Mouse (Mus musculus) hindbrain, embryonic 12.5 days (tissue): ENCODE measurements around the gene Fam229a. TPM values are rescaled to one million over a fixed set of nuclear protein-coding genes. Genes with fewer than 3 reads are reported as not detected.
"Not testable (repeated sequence)": the region's sequence is repeated elsewhere in the genome, so short reads cannot be mapped to it uniquely, and the experiment has no call there.

Experiments
- ATAC-seq: fragments of 200-750 bp; cut with Nextera tagmentation; 2 replicates; pipeline ENCODE4 v1.8.0; 2017; ENCODE audit warnings: moderate TSS enrichment; ENCODE audit not compliant: low FRiP score
- H3K27ac ChIP-seq: fragments of 300-500 bp; sonication (generic); 2 replicates; pipeline ENCODE4 v1.5.1; 2016; ENCODE audit warnings: mild to moderate bottlenecking
- H3K27me3 ChIP-seq: fragments of 300-500 bp; sonication (generic); 2 replicates; pipeline ENCODE4 v1.6.1; 2016; ENCODE audit warnings: mild to moderate bottlenecking
- H3K36me3 ChIP-seq: fragments of 300-500 bp; sonication (generic); 2 replicates; pipeline ENCODE4 v1.6.1; 2016; ENCODE audit warnings: mild to moderate bottlenecking
- H3K4me1 ChIP-seq: fragments of 300-500 bp; sonication (generic); 2 replicates; pipeline ENCODE4 v1.6.1; 2016
- H3K4me2 ChIP-seq: fragments of 300-500 bp; sonication (generic); replicated peaks from 2 replicates; pipeline ENCODE4 v1.6.1; 2016; ENCODE audit warnings: mild to moderate bottlenecking
- H3K4me3 ChIP-seq: fragments of 300-500 bp; sonication (generic); 2 replicates; pipeline ENCODE4 v1.5.1; 2016; ENCODE audit warnings: mild to moderate bottlenecking
- H3K9ac ChIP-seq: fragments of 300-500 bp; sonication (generic); 2 replicates; pipeline ENCODE4 v1.6.1; 2016; ENCODE audit warnings: mild to moderate bottlenecking, moderate library complexity
- H3K9me3 ChIP-seq: fragments of 300-500 bp; sonication (generic); replicated peaks from 2 replicates; pipeline ENCODE4 v1.6.1; 2016; ENCODE audit warnings: mild to moderate bottlenecking
- WGBS: fragments of 180-500 bp; shearing (Covaris S2); methylation state at CpG from one replicate; pipeline ENCODE4 v1.1.7; 2016; 5-methylcytosine and 5-hydroxymethylcytosine counted together
- polyA plus RNA-seq: library from polyadenylated mRNA; unstranded; fragments of >200 nt; fragmentation: Nextera tagmentation; extraction: Ambion mirVana; gene quantifications from 2 replicates; pipeline ENCODE4 v1.2.1, GENCODE M21; 2016

The Fam229a gene
- 0.46 TPM in 1 of 2 replicates, not detected in the other for polyA plus RNA-seq

DNA sequence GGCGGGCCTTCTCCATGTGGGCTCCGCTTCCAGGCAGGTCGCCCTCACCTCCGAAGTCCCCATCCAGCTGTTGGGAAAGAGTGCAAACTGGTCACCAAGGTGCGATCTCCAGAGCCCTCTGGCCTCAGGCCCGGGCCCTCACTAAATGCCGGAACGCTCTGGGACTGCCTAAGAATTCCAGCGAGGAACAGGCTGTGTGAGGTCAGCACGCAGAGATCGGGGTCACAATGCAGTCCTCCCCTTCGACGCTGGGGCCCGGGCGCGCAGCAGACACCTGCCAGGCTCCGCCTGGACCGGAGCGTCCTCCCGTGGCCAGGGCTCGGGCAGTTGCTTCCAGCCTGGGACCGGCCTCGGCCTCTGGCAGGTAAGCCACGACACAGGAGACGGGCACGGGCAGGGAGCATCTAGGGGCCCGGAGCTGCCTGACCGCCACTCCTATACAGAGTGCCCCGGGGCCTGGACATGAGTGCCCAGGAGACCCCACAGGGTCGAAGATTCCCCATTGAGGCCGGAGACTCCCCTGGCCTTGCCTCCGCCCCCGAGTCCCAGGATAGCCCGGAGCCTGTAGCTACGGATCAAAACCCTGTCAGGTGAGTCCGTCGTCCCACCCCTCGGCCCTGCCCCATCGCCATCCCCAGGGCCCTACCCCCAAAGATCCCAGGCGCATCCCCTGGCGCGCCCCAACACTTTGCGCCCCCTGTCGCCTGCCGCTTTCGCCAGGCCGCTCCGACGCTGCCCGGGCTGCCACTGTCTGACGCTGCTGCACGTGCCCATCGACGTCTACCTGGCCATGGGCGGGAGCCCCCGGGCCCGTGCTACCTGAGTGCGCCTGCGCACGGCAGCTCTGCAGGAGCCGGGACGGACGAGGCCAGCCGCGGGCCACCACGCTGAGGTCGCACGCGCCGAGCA lies at the start of gene Fam229a, which contains the start of gene Tssk3:
Gene Fam229a (plus strand): TSS at position 219 of the 909 bp plus-strand sequence.
Gene Tssk3 (minus strand): TSS at position 51 of the 909 bp plus-strand sequence.
- Histone ChIP-seq H3K27ac (no peak within 1 kb of the TSS), H3K4me2 (peak within 1 kb of the TSS; percentile 61), H3K4me3 (peak within 1 kb of the TSS; percentile 36), H3K9me3 (no peaks in the 10 kb centered on the region), H3K27me3 (peaks cover 35% of the 10 kb centered on the region), H3K9ac (no peak within 1 kb of the TSS; the same call in 1 of the 2 replicates), H3K4me1 (peaks cover 22% of the 10 kb centered on the region), H3K36me3 (peaks cover 29% of the 10 kb centered on the region)
- ATAC-seq: peak; percentile 22; the same call in 1 of the 2 replicates
- 3% methylated on average over 70 of the region's 70 CpGs for WGBS

DNA sequence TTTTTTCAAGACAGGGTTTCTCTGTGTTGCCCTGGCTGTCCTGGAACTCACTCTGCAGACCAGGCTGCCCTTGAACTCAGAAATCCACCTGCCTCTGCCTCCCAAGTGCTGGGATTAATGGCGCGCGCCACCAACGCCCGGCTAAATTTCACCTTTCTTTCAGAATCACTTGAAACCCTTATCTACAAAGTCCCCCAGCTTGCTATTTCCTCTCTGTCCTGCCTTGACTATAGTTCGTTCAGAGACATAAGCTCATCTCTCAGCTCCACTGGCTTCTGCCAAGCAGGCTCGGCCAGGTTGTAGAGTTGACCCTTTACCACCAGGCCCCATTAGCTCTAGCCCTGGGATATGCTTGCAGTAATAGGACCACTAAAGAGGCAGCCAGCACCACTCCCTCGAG lies 43.6 kb upstream of the Fam229a start:
- Histone ChIP-seq H3K9me3 (no peaks in the 10 kb centered on the region), H3K4me1 (no peaks in the 10 kb centered on the region), H3K27ac (no peak overlapping the region), H3K4me3 (no peak overlapping the region), H3K4me2 (no peak overlapping the region), H3K9ac (no peak overlapping the region), H3K36me3 (no peaks in the 10 kb centered on the region), H3K27me3 (peaks cover 9% of the 10 kb centered on the region)
- 84% methylated on average over 8 of the region's 8 CpGs for WGBS
- no peak for ATAC-seq

DNA sequence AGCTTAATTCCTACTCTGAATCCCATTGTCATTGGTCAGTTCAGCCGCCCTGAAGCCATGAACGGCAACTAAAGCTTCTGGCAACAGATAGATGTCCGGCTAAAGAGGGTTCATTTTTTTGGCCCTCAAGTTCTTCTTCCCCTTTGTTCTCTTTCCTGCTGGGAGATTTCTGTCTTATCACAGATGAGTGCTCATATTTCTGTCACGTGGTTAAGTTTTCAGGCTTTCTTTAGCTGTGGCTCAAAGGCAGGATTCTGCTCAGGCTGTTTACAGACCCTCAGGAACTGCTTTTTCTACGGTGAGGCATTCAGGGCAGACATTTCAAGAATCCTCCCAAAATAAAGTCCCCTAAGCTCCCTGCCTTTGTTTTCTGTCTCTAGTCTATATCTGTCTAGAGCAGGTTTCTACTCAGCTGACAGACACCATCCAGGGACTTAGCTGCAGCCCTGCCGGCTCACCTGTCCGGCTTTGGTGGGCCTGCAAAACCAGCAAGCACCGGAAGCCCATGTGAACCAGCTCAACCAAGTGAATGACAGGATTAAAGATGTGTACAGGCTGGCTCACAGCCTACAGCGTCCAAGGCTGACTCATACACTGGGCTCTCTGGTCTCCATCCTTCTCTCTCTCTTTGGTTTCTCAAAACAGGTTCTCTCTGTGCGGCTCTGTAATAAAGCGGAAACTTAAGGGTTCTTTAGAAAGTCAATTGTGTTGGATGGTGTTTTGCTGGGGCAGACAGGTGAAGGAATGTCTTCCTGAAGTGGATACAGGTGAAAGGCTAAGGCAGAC lies 43.0 kb upstream of the Fam229a start:
- Histone ChIP-seq H3K4me3 (no peak overlapping the region), H3K9ac (no peak overlapping the region), H3K27me3 (peaks cover 3% of the 10 kb centered on the region), H3K36me3 (no peaks in the 10 kb centered on the region), H3K4me2 (no peak overlapping the region), H3K27ac (no peak overlapping the region), H3K9me3 (no peaks in the 10 kb centered on the region), H3K4me1 (no peaks in the 10 kb centered on the region)
- 86% methylated on average over 11 of the region's 11 CpGs for WGBS
- no peak for ATAC-seq

DNA sequence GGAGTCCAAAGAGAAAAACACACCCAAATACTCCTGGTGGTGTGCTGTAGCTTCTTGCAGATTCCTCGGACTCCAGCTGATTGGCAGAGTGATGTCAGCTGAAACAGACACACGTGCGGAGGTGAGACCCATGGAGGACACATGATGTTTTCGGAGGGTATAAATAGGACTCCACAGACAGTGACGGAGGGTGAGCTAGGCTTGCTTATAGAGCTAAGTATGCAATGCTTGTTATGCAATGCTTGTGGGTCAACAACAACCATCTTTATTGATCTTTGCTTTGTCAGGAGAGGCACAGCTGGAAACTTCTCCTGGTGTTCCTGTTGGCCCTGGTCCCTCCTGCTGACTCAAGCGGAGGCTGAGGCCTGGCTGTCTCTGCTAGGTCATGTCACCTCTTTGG lies 42.3 kb upstream of the Fam229a start:
- H3K4me1 ChIP-seq: no peaks in the 10 kb centered on the region
- no peak overlapping the region for H3K9ac ChIP-seq
- no peaks in the 10 kb centered on the region for H3K27me3 ChIP-seq
- H3K4me3 ChIP-seq: no peak overlapping the region
- 86% methylated on average over 6 of the region's 6 CpGs for WGBS
- no peaks in the 10 kb centered on the region for H3K9me3 ChIP-seq
- ATAC-seq: no peak
- H3K4me2 ChIP-seq: no peak overlapping the region
- H3K27ac ChIP-seq: no peak overlapping the region
- H3K36me3 ChIP-seq: no peaks in the 10 kb centered on the region

DNA sequence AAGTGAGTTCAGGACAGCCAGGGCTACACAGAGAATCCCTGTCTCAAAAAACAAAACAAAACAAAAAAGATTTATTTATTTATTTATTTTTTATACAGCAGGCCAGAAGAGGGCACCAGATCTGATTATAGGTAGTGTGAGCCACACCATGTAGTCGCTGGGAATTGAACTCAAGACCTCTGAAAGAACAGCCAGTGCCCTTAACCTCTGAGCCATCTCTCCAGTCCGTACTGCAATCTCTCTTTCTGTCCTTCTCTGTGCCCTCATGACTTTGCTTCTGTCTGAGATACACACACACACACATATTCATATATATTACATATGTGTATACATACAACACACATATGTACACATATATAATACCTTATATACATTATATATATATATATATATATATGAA lies 40.1 kb upstream of the Fam229a start:
- ATAC-seq: no peak
- Histone ChIP-seq H3K4me3 (no peak overlapping the region), H3K4me2 (no peak overlapping the region), H3K9me3 (no peaks in the 10 kb centered on the region), H3K4me1 (no peaks in the 10 kb centered on the region), H3K36me3 (no peaks in the 10 kb centered on the region), H3K27me3 (no peaks in the 10 kb centered on the region), H3K27ac (no peak overlapping the region), H3K9ac (no peak overlapping the region)
- 74% methylated on average over 2 of the region's 2 CpGs for WGBS

DNA sequence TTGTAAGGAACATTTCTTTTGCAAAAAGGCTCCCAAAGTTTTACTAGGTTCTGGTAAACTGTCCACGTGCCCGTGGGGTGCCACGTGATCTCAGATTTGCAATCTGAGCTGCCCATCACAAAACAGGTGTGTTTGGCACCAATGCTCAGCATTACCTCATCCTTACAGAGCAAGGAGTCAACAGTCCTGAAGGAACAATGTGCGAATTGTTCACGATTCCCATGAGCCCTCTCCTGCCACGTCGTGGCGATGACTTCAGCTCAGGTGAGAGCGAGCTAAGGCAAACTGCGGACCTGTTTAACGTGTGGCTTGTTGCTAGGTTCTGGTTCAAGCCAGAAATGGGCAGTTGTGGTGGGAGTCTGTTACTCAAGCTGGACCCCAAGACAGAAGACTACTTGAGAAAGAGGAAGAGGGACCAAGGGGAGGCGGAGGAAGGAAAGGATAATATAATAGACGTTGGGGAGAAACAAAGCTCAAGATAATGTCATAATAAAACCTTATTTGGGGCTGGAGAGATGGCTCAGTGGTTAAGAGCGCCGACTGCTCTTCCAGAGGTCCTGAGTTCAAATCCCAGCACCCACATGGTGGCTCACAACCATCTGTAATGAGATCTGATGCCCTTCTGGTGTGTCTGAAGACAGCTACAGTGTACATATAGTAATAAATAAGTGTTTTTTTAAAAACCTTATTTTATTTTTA lies 39.4 kb upstream of the Fam229a start:
- Histone ChIP-seq H3K9me3 (no peaks in the 10 kb centered on the region), H3K27ac (no peak overlapping the region), H3K4me2 (no peak overlapping the region), H3K4me3 (no peak overlapping the region), H3K4me1 (no peaks in the 10 kb centered on the region), H3K27me3 (peaks cover 4% of the 10 kb centered on the region; the same call in 1 of the 2 replicates), H3K36me3 (no peaks in the 10 kb centered on the region), H3K9ac (no peak overlapping the region)
- WGBS: 82% methylated on average over 15 of the region's 15 CpGs
- ATAC-seq: no peak

DNA sequence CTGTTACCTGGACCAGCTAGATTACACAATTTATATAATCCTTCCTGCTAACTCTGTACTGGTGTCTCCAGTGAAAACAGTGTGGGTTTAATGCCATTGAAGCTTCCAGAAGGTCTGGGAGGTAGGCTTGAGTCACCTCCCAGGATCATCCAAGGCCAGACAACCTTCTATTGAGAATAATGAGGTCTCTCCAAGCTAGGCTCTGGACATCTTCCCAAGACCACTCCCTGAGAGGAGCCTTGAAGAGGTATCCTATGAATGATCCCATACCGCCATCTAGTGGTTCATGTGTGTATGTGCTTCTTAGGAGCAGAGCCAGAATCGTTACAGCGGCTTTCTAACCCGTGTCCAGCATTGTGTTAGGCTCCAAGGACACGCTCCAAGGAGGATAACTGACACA lies 35.7 kb upstream of the Fam229a start:
- Histone ChIP-seq H3K36me3 (no peaks in the 10 kb centered on the region), H3K27ac (no peak overlapping the region), H3K4me3 (no peak overlapping the region), H3K27me3 (peaks cover 4% of the 10 kb centered on the region; the same call in 1 of the 2 replicates), H3K9ac (no peak overlapping the region), H3K4me2 (no peak overlapping the region), H3K9me3 (no peaks in the 10 kb centered on the region), H3K4me1 (no peaks in the 10 kb centered on the region)
- peak; percentile 66; the same call in 1 of the 2 replicates for ATAC-seq
- WGBS: 2% methylated on average over 5 of the region's 5 CpGs

DNA sequence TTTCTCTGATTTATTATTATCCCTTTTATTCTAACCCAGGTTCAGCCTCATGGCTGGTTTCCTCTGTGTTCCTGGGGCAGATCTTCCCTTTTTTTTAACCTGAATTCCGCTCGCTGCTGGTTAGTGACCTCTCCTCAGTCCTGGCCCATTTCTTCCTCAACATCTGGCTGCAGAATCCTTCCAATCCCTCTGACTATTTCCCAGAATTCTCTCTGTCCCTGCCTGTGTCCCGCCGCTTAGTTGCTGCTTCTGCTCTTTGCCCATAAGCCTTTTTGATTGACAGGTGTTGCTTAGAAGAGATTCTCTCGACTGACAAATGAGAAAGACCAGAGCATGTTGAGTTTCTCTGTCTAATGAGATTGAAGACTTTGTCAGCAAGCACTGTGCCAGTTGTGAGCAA lies 34.9 kb upstream of the Fam229a start:
- H3K4me2 ChIP-seq: no peak overlapping the region
- H3K4me3 ChIP-seq: no peak overlapping the region
- peaks cover 4% of the 10 kb centered on the region for H3K4me1 ChIP-seq
- no peak overlapping the region for H3K9ac ChIP-seq
- H3K27me3 ChIP-seq: peaks cover 4% of the 10 kb centered on the region; the same call in 1 of the 2 replicates
- no peaks in the 10 kb centered on the region for H3K9me3 ChIP-seq
- no peak overlapping the region for H3K27ac ChIP-seq
- no peaks in the 10 kb centered on the region for H3K36me3 ChIP-seq
- WGBS: 61% methylated on average over 5 of the region's 5 CpGs
- ATAC-seq: no peak

DNA sequence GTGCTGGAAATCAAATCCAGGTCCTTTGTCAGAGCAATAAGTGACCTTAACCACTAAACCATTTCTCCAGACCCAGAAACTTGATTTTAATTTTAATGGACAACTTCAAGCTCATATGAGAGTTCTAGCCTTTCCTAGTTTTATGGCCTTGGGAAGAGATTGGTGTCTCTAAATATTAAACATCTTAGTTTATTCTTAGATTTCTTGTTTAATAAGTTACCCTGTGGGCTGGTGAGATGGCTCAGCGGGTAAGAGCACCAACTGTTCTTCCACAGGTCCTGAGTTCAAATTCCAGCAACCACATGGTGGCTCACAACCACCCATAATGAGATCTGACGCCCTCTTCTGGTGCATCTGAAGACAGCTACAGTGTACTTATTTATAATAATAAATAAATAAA lies 33.7 kb upstream of the Fam229a start:
- not testable (repeated sequence) for H3K9ac ChIP-seq, H3K4me2 ChIP-seq, H3K27ac ChIP-seq, H3K36me3 ChIP-seq, ATAC-seq, H3K27me3 ChIP-seq, H3K9me3 ChIP-seq, H3K4me1 ChIP-seq, H3K4me3 ChIP-seq
- 76% methylated on average over 2 of the region's 2 CpGs for WGBS

DNA sequence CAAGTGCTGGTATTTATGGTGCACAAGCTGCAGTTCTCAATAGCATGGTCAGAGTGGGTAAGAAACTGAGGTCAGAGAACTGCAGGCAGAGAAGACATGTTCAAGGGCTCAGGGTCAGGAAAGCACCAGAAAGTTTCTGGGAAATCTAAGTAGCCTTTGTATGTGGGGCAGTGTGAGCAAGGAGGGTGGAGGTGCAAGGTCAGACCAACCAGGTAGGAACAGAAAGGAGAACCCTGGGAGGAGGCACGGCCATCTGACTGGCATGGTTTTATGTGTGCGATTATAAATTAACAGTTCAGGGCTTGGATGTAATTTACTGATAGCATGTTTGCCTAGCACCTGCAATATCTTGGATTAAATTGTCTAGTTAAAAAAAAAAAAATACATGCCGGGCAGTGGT lies 31.3 kb upstream of the Fam229a start:
- Histone ChIP-seq H3K9ac (no peak overlapping the region), H3K27ac (no peak overlapping the region), H3K9me3 (no peaks in the 10 kb centered on the region), H3K4me1 (peaks cover 18% of the 10 kb centered on the region), H3K4me3 (no peak overlapping the region), H3K4me2 (no peak overlapping the region), H3K36me3 (no peaks in the 10 kb centered on the region), H3K27me3 (peaks cover 4% of the 10 kb centered on the region; the same call in 1 of the 2 replicates)
- 99% methylated on average over 3 of the region's 3 CpGs for WGBS
- no peak for ATAC-seq

DNA sequence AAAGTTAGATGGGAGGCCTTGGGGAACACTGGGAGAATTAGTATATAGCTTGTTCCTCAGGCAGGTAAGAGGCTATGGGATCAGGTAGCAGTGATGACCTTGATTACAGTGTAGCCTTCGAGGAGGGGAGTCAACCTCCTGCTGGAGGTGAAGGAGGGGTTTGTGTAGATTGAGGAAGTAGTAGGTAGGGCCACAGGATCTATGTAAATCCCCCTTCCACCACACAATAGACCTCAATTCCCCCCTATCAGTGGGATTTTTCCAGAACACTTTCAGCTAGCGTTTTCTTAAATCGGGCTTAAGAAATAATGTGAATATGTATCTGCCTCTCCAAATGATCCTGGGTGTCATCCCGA lies 30.2 kb upstream of the Fam229a start:
- peak overlapping the region; percentile 90 for H3K27ac ChIP-seq
- peaks cover 18% of the 10 kb centered on the region for H3K4me1 ChIP-seq
- peaks cover 4% of the 10 kb centered on the region; the same call in 1 of the 2 replicates for H3K27me3 ChIP-seq
- peak overlapping the region; percentile 38 for H3K4me3 ChIP-seq
- ATAC-seq: peak; percentile 53
- peaks cover 10% of the 10 kb centered on the region for H3K36me3 ChIP-seq
- 3% methylated on average over 4 of the region's 4 CpGs for WGBS
- H3K9me3 ChIP-seq: no peaks in the 10 kb centered on the region
- H3K9ac ChIP-seq: peak overlapping the region; percentile 67
- H3K4me2 ChIP-seq: peak overlapping the region; percentile 52
